Comparison of ENCODE assay signal across 8 mouse cellular contexts in genomic region chr11:114675341-114675825, GRCm38 (mm10). TPM values are rescaled to one million over a fixed set of nuclear protein-coding genes. Genes with fewer than 3 reads are reported as not detected.
DNase-seq lines count a peak whose midpoint lies in the region; ATAC-seq and TF ChIP-seq lines count a peak whose summit lies in the region.

Gene Ttyh2 (plus strand): TSS chr11:114675431.

- WGBS in forebrain, embryonic 15.5 days = 0% methylated on average over 40 of the region's 40 CpGs
- WGBS in lung, embryonic 16.5 days = 1% methylated on average over 40 of the region's 40 CpGs

- no peaks in the 10 kb centered on the region for H3K9me3 ChIP-seq in forebrain, embryonic 15.5 days
- H3K9me3 ChIP-seq in lung, embryonic 16.5 days (ENCODE audit: control insufficient read depth, low read length) = no peaks in the 10 kb centered on the region

- peak; percentile 17; the same call in 1 of the 2 replicates for TF ChIP-seq CTCF in layer of hippocampus, adult 2 months (conservative IDR thresholded peaks at IDR 0.05)

- peak; percentile 71 for ATAC-seq in forebrain, embryonic 15.5 days (replicated peaks)
- ATAC-seq in lung, embryonic 16.5 days (ENCODE audit: low read depth) = peak; percentile 94

- peak within 1 kb of the TSS; percentile 58 for H3K4me3 ChIP-seq in forebrain, embryonic 15.5 days
- peak within 1 kb of the TSS; percentile 74 for H3K4me3 ChIP-seq in layer of hippocampus, adult 2 months
- H3K4me3 ChIP-seq in lung, embryonic 16.5 days (ENCODE audit: low read length) = peak within 1 kb of the TSS; percentile 71

- H3K4me1 ChIP-seq in forebrain, embryonic 15.5 days = peaks cover 34% of the 10 kb centered on the region
- H3K4me1 ChIP-seq in lung, embryonic 16.5 days (replicated peaks; ENCODE audit: control insufficient read depth, insufficient read depth, low read length) = peaks cover 23% of the 10 kb centered on the region

- H3K4me2 ChIP-seq in forebrain, embryonic 15.5 days (replicated peaks) = peak within 1 kb of the TSS; percentile 82
- peak within 1 kb of the TSS; percentile 98 for H3K4me2 ChIP-seq in lung, embryonic 16.5 days (ENCODE audit: low read depth, low read length)

- H3K36me3 ChIP-seq in forebrain, embryonic 15.5 days = peaks cover 34% of the 10 kb centered on the region
- peaks cover 29% of the 10 kb centered on the region for H3K36me3 ChIP-seq in lung, embryonic 16.5 days (ENCODE audit: control insufficient read depth, insufficient read depth, low read length)

- peak within 1 kb of the TSS; percentile 32 for H3K27ac ChIP-seq in forebrain, embryonic 15.5 days (replicated peaks)
- peak within 1 kb of the TSS; percentile 88 for H3K27ac ChIP-seq in layer of hippocampus, adult 2 months
- peak within 1 kb of the TSS; percentile 46 for H3K27ac ChIP-seq in lung, embryonic 16.5 days (ENCODE audit: low read length)

- intact Hi-C loops in heart, postnatal 36 days (cut with DNase I) = loop anchor here (2.0 kb wide), 1 partner anchor 53 kb away; no protein-coding TSS in a partner anchor

- H3K27me3 ChIP-seq in forebrain, embryonic 15.5 days = no peaks in the 10 kb centered on the region
- no peaks in the 10 kb centered on the region; the same call in 1 of the 2 replicates for H3K27me3 ChIP-seq in lung, embryonic 16.5 days (ENCODE audit: control insufficient read depth, insufficient read depth, low read depth, low read length)

- peak; percentile 95 for DNase-seq in Muller cell, postnatal 12 days (ENCODE audit: inconsistent ontology term)
- DNase-seq in cerebellum, adult 18-20 months = peak; percentile 88 to 92
- peak; percentile 74 to 77 for DNase-seq in heart, postnatal 36 days
- DNase-seq in layer of hippocampus, adult 2 months (ENCODE audit: low spot score in 2 of 2) = peak; percentile 61 to 65
- DNase-seq in ovary, postnatal 14 days (ENCODE audit: low spot score) = peak; percentile 68
- peak; percentile 41 for DNase-seq in thymus, postnatal 25 days

- H3K9ac ChIP-seq in forebrain, embryonic 15.5 days (replicated peaks) = peak within 1 kb of the TSS; percentile 59
- peak within 1 kb of the TSS; percentile 79 for H3K9ac ChIP-seq in lung, embryonic 16.5 days (ENCODE audit: low read length)

RNA-seq across cellular contexts. Expression of gene Ttyh2, which starts in this region (rescaled TPM):
- 23.1 and 24.1 TPM in 2 replicates for polyA plus RNA-seq in forebrain, embryonic 15.5 days (2015; fragmentation: Nextera tagmentation; extraction: Ambion mirVana)
- total RNA-seq in heart, postnatal 36 days (2021) = 1 to 10 TPM; 4.2 to 5.3 TPM
- total RNA-seq in layer of hippocampus, adult 2 months (2021) = 10 to 100 TPM; 24.4 to 27.8 TPM
- polyA plus RNA-seq in lung, embryonic 16.5 days (2015; fragmentation: Nextera tagmentation; extraction: Ambion mirVana) = 13.7 and 14.1 TPM in 2 replicates

Comparison
In these comparisons a context has a peak if more than half of its experiments do, and no peak if none do; other contexts are left out.
1. Peak in every context shown above with its lines: DNase-seq, ATAC-seq, H3K4me3 ChIP-seq and H3K27ac ChIP-seq.
2. RNA of gene Ttyh2 (total RNA-seq): 24.4 to 27.8 TPM in layer of hippocampus, adult 2 months; 4.2 to 5.3 TPM in heart, postnatal 36 days; every median in the first group is over 4 times any median in the second.
3. DNase-seq: peak in every context shown above with its lines; median percentile 95 in Muller cell, postnatal 12 days; 90 in cerebellum, adult 18-20 months; 76 in heart, postnatal 36 days; 68 in ovary, postnatal 14 days; 63 in layer of hippocampus, adult 2 months; 41 in thymus, postnatal 25 days.
4. H3K27ac ChIP-seq: peak in every context shown above with its lines; median percentile 88 in layer of hippocampus, adult 2 months; 46 in lung, embryonic 16.5 days; 32 in forebrain, embryonic 15.5 days.